Mouse (Mus musculus): Measurements from ENCODE around the gene Sema6d. TPM values are rescaled to one million over a fixed set of nuclear protein-coding genes. Genes with fewer than 3 reads are reported as not detected.

Sema6d gene
- 27.7 and 29.1 TPM in 2 replicates for polyA plus RNA-seq (2014; fragmentation: Nextera tagmentation; extraction: Ambion mirVana)

DNA sequence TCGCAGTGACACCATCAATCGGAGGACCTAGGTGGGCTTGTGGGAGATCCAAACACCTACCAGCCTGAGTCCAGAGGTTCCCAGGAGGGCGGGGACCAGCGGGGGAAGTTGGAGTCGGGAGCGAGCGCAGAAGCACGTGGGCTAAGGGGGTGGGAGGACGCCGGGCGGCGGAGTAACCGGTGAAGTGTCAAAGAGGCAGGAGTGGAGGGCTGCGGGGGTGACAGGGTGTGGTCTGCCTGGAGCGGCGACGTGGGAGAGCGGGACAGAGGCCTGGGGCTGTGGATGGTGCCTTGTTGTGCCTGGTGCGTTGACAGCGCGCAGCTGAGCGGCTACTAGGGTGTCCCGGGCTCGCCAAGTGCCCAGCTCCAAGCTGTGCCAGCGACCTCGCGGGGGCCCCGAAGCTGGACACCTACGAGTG is at the start of gene Sema6d:
Gene Sema6d, plus strand, starts transcription at position 157 of the 418 bp plus-strand sequence.
- no peaks in the 10 kb centered on the region for H3K36me3 ChIP-seq (ENCODE audit: control insufficient read depth, insufficient read depth, low read length)
- ATAC-seq (ENCODE audit: insufficient number of reproducible peaks, insufficient read depth, low FRiP score, low read depth) = peak; percentile 56; the same call in 1 of the 2 replicates
- no peaks in the 10 kb centered on the region for H3K9me3 ChIP-seq (ENCODE audit: control insufficient read depth, low read length)
- H3K4me3 ChIP-seq (ENCODE audit: control insufficient read depth in 1 of 2, insufficient read depth in 1 of 2, low read depth in 1 of 2, low read length in 2 of 2) = peak within 1 kb of the TSS; percentile 50 to 58
- H3K27ac ChIP-seq (replicated peaks in 1 of 2; ENCODE audit: control insufficient read depth in 1 of 2, insufficient read depth in 1 of 2, low read depth in 2 of 2, low read length in 2 of 2) = no peak within 1 kb of the TSS
- peaks cover 18% of the 10 kb centered on the region for H3K27me3 ChIP-seq (ENCODE audit: control insufficient read depth, insufficient read depth, low read length)
- H3K4me1 ChIP-seq (ENCODE audit: control insufficient read depth in 2 of 2, insufficient read depth in 2 of 2, low read length in 2 of 2) = peaks cover 5 to 8% of the 10 kb centered on the region in 2 experiments; a peak in 3 of 4 replicates
- 2% methylated on average over 28 of the region's 29 CpGs for WGBS
- peak within 1 kb of the TSS; percentile 98 for H3K4me2 ChIP-seq (ENCODE audit: low read length)
- peak within 1 kb of the TSS; percentile 68 for H3K9ac ChIP-seq (ENCODE audit: low read length)

DNA sequence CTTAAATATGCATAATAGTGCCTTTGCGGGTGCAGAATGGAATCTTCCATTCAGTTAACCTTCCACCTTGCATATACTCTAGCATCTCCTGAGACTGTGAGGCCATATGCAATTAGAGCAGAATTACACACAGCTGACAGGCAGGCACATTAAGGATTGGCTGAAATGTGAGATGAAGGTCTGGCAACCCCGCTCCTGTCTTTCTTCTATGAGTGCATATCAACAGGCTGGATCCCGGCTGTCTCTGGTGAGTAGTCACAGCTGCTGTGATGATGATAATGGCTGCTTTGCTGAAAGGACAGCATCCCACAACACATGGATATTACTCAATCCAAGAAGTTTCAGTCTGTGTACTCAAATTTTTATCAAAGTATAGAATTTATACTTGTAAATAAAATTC is 29.9 kb upstream of the Sema6d start:
- Histone ChIP-seq H3K36me3 (ENCODE audit: control insufficient read depth, insufficient read depth, low read length) (no peaks in the 10 kb centered on the region), H3K4me1 (ENCODE audit: control insufficient read depth in 2 of 2, insufficient read depth in 2 of 2, low read length in 2 of 2) (peaks cover 0 to 7% of the 10 kb centered on the region in 2 experiments; a peak in 2 of 4 replicates), H3K4me2 (ENCODE audit: low read length) (no peak overlapping the region), H3K9me3 (ENCODE audit: control insufficient read depth, low read length) (no peaks in the 10 kb centered on the region), H3K27me3 (ENCODE audit: control insufficient read depth, insufficient read depth, low read length) (no peaks in the 10 kb centered on the region), H3K27ac (replicated peaks in 1 of 2; ENCODE audit: control insufficient read depth in 1 of 2, insufficient read depth in 1 of 2, low read depth in 2 of 2, low read length in 2 of 2) (no peak overlapping the region), H3K9ac (ENCODE audit: low read length) (no peak overlapping the region), H3K4me3 (ENCODE audit: control insufficient read depth in 1 of 2, insufficient read depth in 1 of 2, low read depth in 1 of 2, low read length in 2 of 2) (no peak overlapping the region)
- ATAC-seq (ENCODE audit: insufficient number of reproducible peaks, insufficient read depth, low FRiP score, low read depth) = no peak
- WGBS = 63% methylated on average over 3 of the region's 3 CpGs

DNA sequence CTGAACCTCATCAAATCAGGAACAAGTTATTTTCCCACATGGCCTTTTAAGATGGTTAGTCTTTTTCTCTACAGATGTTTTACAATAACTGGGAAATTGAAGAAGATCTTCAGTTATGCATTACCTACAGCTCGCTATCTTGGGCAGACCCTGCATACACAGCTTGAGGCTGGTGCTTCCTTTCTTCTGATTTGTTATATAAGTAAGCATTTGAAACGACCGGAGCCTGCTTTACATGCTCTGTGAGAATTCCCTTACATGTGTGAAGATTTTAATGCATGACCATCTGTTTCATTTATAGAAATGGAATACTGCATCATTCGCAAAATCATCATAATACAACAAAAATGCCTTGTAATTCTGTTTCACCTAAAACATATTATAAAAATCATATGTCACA is 21.4 kb upstream of the Sema6d start:
- no peaks in the 10 kb centered on the region for H3K36me3 ChIP-seq (ENCODE audit: control insufficient read depth, insufficient read depth, low read length)
- no peak overlapping the region for H3K4me3 ChIP-seq (ENCODE audit: control insufficient read depth in 1 of 2, insufficient read depth in 1 of 2, low read depth in 1 of 2, low read length in 2 of 2)
- 83% methylated on average over 4 of the region's 4 CpGs for WGBS
- H3K27ac ChIP-seq (replicated peaks in 1 of 2; ENCODE audit: control insufficient read depth in 1 of 2, insufficient read depth in 1 of 2, low read depth in 2 of 2, low read length in 2 of 2) = no peak overlapping the region
- H3K9me3 ChIP-seq (ENCODE audit: control insufficient read depth, low read length) = no peaks in the 10 kb centered on the region
- no peak overlapping the region for H3K9ac ChIP-seq (ENCODE audit: low read length)
- H3K4me1 ChIP-seq (ENCODE audit: control insufficient read depth in 2 of 2, insufficient read depth in 2 of 2, low read length in 2 of 2) = no peaks in the 10 kb centered on the region
- ATAC-seq (ENCODE audit: insufficient number of reproducible peaks, insufficient read depth, low FRiP score, low read depth) = no peak
- no peaks in the 10 kb centered on the region for H3K27me3 ChIP-seq (ENCODE audit: control insufficient read depth, insufficient read depth, low read length)
- H3K4me2 ChIP-seq (ENCODE audit: low read length) = no peak overlapping the region

DNA sequence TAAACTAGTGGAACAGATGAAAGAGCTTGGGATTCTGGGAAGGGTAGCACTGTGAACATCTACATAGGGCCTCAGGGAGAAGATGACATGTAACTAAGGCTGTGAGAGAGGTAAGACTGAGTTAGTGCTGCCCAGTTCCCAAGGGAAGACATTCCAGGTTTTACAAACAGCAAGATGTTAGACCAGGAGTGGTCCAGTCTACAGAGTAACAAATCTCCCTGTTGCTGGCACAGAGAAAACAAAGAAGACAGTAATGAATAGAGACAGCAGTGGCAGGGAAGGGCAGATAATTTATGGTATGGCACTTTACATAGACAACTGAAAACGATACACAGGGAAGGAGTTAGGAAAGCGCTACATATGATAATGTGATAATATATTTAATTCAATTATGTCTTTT is 19.1 kb upstream of the Sema6d start:
- Histone ChIP-seq H3K27me3 (ENCODE audit: control insufficient read depth, insufficient read depth, low read length) (no peaks in the 10 kb centered on the region), H3K4me3 (ENCODE audit: control insufficient read depth in 1 of 2, insufficient read depth in 1 of 2, low read depth in 1 of 2, low read length in 2 of 2) (no peak overlapping the region), H3K36me3 (ENCODE audit: control insufficient read depth, insufficient read depth, low read length) (no peaks in the 10 kb centered on the region), H3K9ac (ENCODE audit: low read length) (no peak overlapping the region), H3K27ac (replicated peaks in 1 of 2; ENCODE audit: control insufficient read depth in 1 of 2, insufficient read depth in 1 of 2, low read depth in 2 of 2, low read length in 2 of 2) (no peak overlapping the region), H3K9me3 (ENCODE audit: control insufficient read depth, low read length) (no peaks in the 10 kb centered on the region), H3K4me1 (ENCODE audit: control insufficient read depth in 2 of 2, insufficient read depth in 2 of 2, low read length in 2 of 2) (no peaks in the 10 kb centered on the region), H3K4me2 (ENCODE audit: low read length) (no peak overlapping the region)
- WGBS = 79% methylated on average over 2 of the region's 2 CpGs
- no peak for ATAC-seq (ENCODE audit: insufficient number of reproducible peaks, insufficient read depth, low FRiP score, low read depth)

DNA sequence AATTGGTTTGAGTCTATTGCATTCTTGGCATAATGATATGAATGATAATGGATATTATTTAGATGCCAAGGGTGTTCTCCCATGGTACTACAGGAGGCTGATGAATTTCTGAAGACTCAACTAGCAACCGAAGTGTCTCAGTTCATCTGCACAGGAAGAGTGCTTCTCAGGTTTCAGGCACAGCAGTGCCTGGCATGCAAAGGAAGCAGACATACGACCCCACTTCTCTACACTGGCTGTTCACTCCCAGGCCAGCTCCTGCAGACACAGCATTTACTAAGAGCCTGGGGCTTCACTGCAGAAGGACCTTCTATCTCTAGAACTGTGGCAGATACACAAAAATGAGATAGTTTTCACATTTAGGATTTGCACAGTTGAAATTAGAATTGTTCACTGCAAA is 18.4 kb upstream of the Sema6d start:
- Histone ChIP-seq H3K4me2 (ENCODE audit: low read length) (no peak overlapping the region), H3K36me3 (ENCODE audit: control insufficient read depth, insufficient read depth, low read length) (no peaks in the 10 kb centered on the region), H3K9ac (ENCODE audit: low read length) (no peak overlapping the region), H3K27me3 (ENCODE audit: control insufficient read depth, insufficient read depth, low read length) (no peaks in the 10 kb centered on the region), H3K9me3 (ENCODE audit: control insufficient read depth, low read length) (no peaks in the 10 kb centered on the region), H3K27ac (replicated peaks in 1 of 2; ENCODE audit: control insufficient read depth in 1 of 2, insufficient read depth in 1 of 2, low read depth in 2 of 2, low read length in 2 of 2) (no peak overlapping the region), H3K4me3 (ENCODE audit: control insufficient read depth in 1 of 2, insufficient read depth in 1 of 2, low read depth in 1 of 2, low read length in 2 of 2) (no peak overlapping the region), H3K4me1 (ENCODE audit: control insufficient read depth in 2 of 2, insufficient read depth in 2 of 2, low read length in 2 of 2) (no peaks in the 10 kb centered on the region)
- 7% methylated on average over 2 of the region's 2 CpGs for WGBS
- ATAC-seq (ENCODE audit: insufficient number of reproducible peaks, insufficient read depth, low FRiP score, low read depth) = no peak

DNA sequence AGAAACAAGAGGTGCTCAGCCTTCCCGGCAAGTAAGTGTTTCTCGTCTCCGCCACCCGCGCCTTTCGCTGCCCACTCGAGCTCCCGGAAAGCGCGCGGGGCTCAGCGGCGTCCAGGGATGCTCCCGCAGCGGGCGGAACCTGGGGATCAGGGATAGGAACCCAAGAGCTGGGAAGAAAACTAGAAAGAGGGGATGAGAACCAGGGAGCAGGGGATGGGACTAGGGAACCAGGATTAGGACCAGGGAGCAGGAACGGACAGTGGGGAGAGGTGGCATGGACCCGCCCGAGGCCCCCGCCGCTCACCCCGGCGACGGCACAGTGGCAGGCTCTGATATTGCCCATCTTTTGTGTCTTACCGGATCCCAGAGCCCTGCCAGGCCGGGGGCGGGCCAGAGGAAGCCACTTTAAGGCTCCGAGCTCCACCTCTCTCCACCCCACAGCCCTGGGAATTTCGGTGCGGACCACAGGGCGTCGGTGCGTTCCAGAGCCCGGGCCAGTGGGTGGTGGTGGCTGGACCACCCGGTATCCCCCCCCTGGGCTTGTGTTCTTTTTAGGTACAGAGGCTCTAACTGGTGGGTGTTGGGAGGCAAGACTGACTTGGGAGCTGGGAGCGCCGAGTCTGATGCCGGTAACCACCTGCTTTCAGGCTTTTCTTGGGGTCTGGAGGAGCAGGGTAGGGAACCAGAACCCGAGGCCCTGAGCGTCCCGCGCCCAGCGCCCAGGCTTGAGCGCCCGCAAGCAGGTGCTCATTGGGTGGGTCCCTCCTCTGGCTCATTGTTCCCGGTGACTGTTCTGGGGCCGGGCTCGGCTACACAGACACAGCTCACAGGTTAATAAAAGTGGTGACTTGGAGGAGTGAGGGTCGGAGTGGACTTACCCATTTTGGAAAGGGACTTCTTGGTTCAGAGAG is 717 bp downstream of the Sema6d start:
- peak overlapping the region; percentile 68 for H3K9ac ChIP-seq (ENCODE audit: low read length)
- H3K4me3 ChIP-seq (ENCODE audit: control insufficient read depth in 1 of 2, insufficient read depth in 1 of 2, low read depth in 1 of 2, low read length in 2 of 2) = peak overlapping the region; percentile 50 to 58
- no peaks in the 10 kb centered on the region for H3K36me3 ChIP-seq (ENCODE audit: control insufficient read depth, insufficient read depth, low read length)
- H3K27ac ChIP-seq (replicated peaks in 1 of 2; ENCODE audit: control insufficient read depth in 1 of 2, insufficient read depth in 1 of 2, low read depth in 2 of 2, low read length in 2 of 2) = no peak overlapping the region
- H3K9me3 ChIP-seq (ENCODE audit: control insufficient read depth, low read length) = no peaks in the 10 kb centered on the region
- peaks cover 18% of the 10 kb centered on the region for H3K27me3 ChIP-seq (ENCODE audit: control insufficient read depth, insufficient read depth, low read length)
- peaks cover 5 to 8% of the 10 kb centered on the region in 2 experiments; a peak in 3 of 4 replicates for H3K4me1 ChIP-seq (ENCODE audit: control insufficient read depth in 2 of 2, insufficient read depth in 2 of 2, low read length in 2 of 2)
- WGBS = 2% methylated on average over 47 of the region's 49 CpGs
- H3K4me2 ChIP-seq (ENCODE audit: low read length) = peak overlapping the region; percentile 98
- ATAC-seq (ENCODE audit: insufficient number of reproducible peaks, insufficient read depth, low FRiP score, low read depth) = no peak; the same call in 1 of the 2 replicates

DNA sequence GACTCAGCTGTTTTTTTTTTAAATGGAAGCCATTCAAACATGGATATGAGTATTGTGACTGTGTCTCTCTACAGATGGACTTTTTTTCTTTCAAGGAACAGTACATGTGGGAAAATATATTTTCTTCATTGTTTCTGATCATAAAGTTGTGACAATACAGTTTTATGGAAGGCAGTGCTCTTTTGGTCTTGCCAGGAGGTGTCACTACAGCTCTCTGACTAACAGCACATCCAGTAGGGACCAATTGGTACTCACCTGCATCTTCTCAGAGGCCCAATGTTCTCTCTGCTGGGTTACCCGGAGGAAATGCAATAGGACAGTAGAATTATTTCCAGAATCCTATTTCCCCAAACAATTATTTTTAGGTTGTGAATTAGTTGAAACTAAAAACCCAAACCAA is 9.9 kb downstream of the Sema6d start:
- no peaks in the 10 kb centered on the region for H3K9me3 ChIP-seq (ENCODE audit: control insufficient read depth, low read length)
- H3K4me3 ChIP-seq (ENCODE audit: control insufficient read depth in 1 of 2, insufficient read depth in 1 of 2, low read depth in 1 of 2, low read length in 2 of 2) = no peak overlapping the region
- WGBS = 32% methylated on average over 1 of the region's 1 CpGs
- no peak overlapping the region for H3K4me2 ChIP-seq (ENCODE audit: low read length)
- no peak overlapping the region for H3K9ac ChIP-seq (ENCODE audit: low read length)
- H3K27me3 ChIP-seq (ENCODE audit: control insufficient read depth, insufficient read depth, low read length) = no peaks in the 10 kb centered on the region
- no peak overlapping the region for H3K27ac ChIP-seq (replicated peaks in 1 of 2; ENCODE audit: control insufficient read depth in 1 of 2, insufficient read depth in 1 of 2, low read depth in 2 of 2, low read length in 2 of 2)
- H3K36me3 ChIP-seq (ENCODE audit: control insufficient read depth, insufficient read depth, low read length) = no peaks in the 10 kb centered on the region
- ATAC-seq (ENCODE audit: insufficient number of reproducible peaks, insufficient read depth, low FRiP score, low read depth) = no peak
- 0 out of 4 replicates have a peak, but pooled peaks cover 0 to 7% of the 10 kb centered on the region in 2 experiments for H3K4me1 ChIP-seq (ENCODE audit: control insufficient read depth in 2 of 2, insufficient read depth in 2 of 2, low read length in 2 of 2)

All from heart, embryonic 14.5 days (tissue).